Mouse (Mus musculus) heart, embryonic 14.5 days (tissue): ENCODE results near the gene Grk5. TPM values are rescaled to one million over a fixed set of nuclear protein-coding genes. Genes with fewer than 3 reads are reported as not detected.
A peak's percentile ranks its signal among the peaks of the same experiment; 100 is the strongest.

Experiments
- ATAC-seq: fragments of 200-750 bp; cut with Nextera tagmentation; 2 replicates; pipeline ENCODE4 v1.8.0; 2017; ENCODE audit warnings: low read depth, moderate TSS enrichment; ENCODE audit not compliant: insufficient number of reproducible peaks, insufficient read depth, low FRiP score
- H3K27ac ChIP-seq, 2 experiments: fragments of 200-500 bp in 1 of 2; fragments of 300-500 bp in 1 of 2; sonication (generic) in 1 of 2; replicated peaks in 1 of 2; 2 replicates each; pipeline ENCODE4 v1.5.1; 2012 to 2014; ENCODE audit warnings: low read depth in 2 of 2, low read length in 2 of 2, control low read depth in 1 of 2, mild to moderate bottlenecking in 1 of 2, mixed read lengths in 1 of 2; ENCODE audit not compliant: control insufficient read depth in 1 of 2, insufficient read depth in 1 of 2
- H3K27me3 ChIP-seq: fragments of 300-500 bp; sonication (generic); 2 replicates; pipeline ENCODE4 v1.6.1; 2014; ENCODE audit warnings: mild to moderate bottlenecking, low read length, control low read depth; ENCODE audit not compliant: control insufficient read depth, insufficient read depth
- H3K36me3 ChIP-seq: fragments of 300-500 bp; sonication (generic); 2 replicates; pipeline ENCODE4 v1.6.1; 2014; ENCODE audit warnings: mild to moderate bottlenecking, control low read depth, low read length, mixed read lengths; ENCODE audit not compliant: control insufficient read depth, insufficient read depth
- H3K4me1 ChIP-seq, 2 experiments: fragments of 200-500 bp in 1 of 2; fragments of 300-500 bp in 1 of 2; sonication (generic) in 1 of 2; 2 replicates each; pipeline ENCODE4 v1.6.1; 2012 to 2014; ENCODE audit warnings: low read length in 2 of 2, control low read depth in 1 of 2, mixed read lengths in 1 of 2; ENCODE audit not compliant: control insufficient read depth in 2 of 2, insufficient read depth in 2 of 2
- H3K4me2 ChIP-seq: fragments of 300-500 bp; sonication (generic); 2 replicates; pipeline ENCODE4 v1.6.1; 2014; ENCODE audit warnings: mild to moderate bottlenecking, low read length
- H3K4me3 ChIP-seq, 2 experiments: fragments of 200-500 bp in 1 of 2; fragments of 300-500 bp in 1 of 2; sonication (generic) in 1 of 2; 2 replicates each; pipeline ENCODE4 v1.5.1; 2012 to 2014; ENCODE audit warnings: low read length in 2 of 2, mild to moderate bottlenecking in 2 of 2, control low read depth in 1 of 2, low read depth in 1 of 2, moderate library complexity in 1 of 2; ENCODE audit not compliant: control insufficient read depth in 1 of 2, insufficient read depth in 1 of 2
- H3K9ac ChIP-seq: fragments of 300-500 bp; sonication (generic); 2 replicates; pipeline ENCODE4 v1.6.1; 2014; ENCODE audit warnings: mild to moderate bottlenecking, low read length
- H3K9me3 ChIP-seq: fragments of 300-500 bp; sonication (generic); 2 replicates; pipeline ENCODE4 v1.6.1; 2016; ENCODE audit warnings: low read length, control low read depth; ENCODE audit not compliant: control insufficient read depth
- WGBS: fragments of 180-500 bp; shearing (Covaris S2); extraction: QIAGEN DNeasy Blood & Tissue Kit; methylation state at CpG from one replicate; pipeline ENCODE4 v1.1.7; 2014; 5-methylcytosine and 5-hydroxymethylcytosine counted together
- polyA plus RNA-seq: library from polyadenylated mRNA; unstranded; fragments of >200 nt; fragmentation: Nextera tagmentation; extraction: Ambion mirVana; gene quantifications from 2 replicates; pipeline ENCODE4 v1.2.1, GENCODE M21; 2014

The Grk5 gene
- polyA plus RNA-seq, 1 experiment from 2014 or later = 4.5 TPM

GRCm38 (mm10) chr19:60979581-60979980 lies 90.0 kb downstream of the Grk5 start:
- WGBS = 85% methylated on average over 1 of the region's 1 CpGs
- no peaks in the 10 kb centered on the region for H3K4me1 ChIP-seq
- H3K27ac ChIP-seq = no peak overlapping the region
- no peak overlapping the region for H3K4me2 ChIP-seq
- H3K9ac ChIP-seq = no peak overlapping the region
- no peaks in the 10 kb centered on the region for H3K27me3 ChIP-seq
- no peaks in the 10 kb centered on the region for H3K9me3 ChIP-seq
- H3K36me3 ChIP-seq = no peaks in the 10 kb centered on the region
- H3K4me3 ChIP-seq = no peak overlapping the region
- no peak for ATAC-seq

- 79% methylated on average over 5 of the region's 5 CpGs for WGBS
- Histone ChIP-seq H3K9me3 (no peaks in the 10 kb centered on the region), H3K27me3 (no peaks in the 10 kb centered on the region), H3K27ac (no peak overlapping the region), H3K36me3 (no peaks in the 10 kb centered on the region), H3K4me2 (no peak overlapping the region), H3K4me1 (no peaks in the 10 kb centered on the region), H3K4me3 (no peak overlapping the region), H3K9ac (no peak overlapping the region)
- no peak for ATAC-seq
Measured at GRCm38 (mm10) chr19:60981391-60981790, 91.8 kb downstream of the Grk5 start.

GRCm38 (mm10) chr19:60981894-60982293 lies 92.3 kb downstream of the Grk5 start:
- H3K4me2 ChIP-seq = no peak overlapping the region
- H3K36me3 ChIP-seq = no peaks in the 10 kb centered on the region
- H3K4me1 ChIP-seq = no peaks in the 10 kb centered on the region
- no peak overlapping the region for H3K27ac ChIP-seq
- H3K9ac ChIP-seq = no peak overlapping the region
- H3K27me3 ChIP-seq = no peaks in the 10 kb centered on the region
- WGBS = 78% methylated on average over 2 of the region's 2 CpGs
- no peaks in the 10 kb centered on the region for H3K9me3 ChIP-seq
- ATAC-seq = no peak
- H3K4me3 ChIP-seq = no peak overlapping the region

- H3K4me2 ChIP-seq = no peak overlapping the region
- no peak for ATAC-seq
- no peaks in the 10 kb centered on the region for H3K27me3 ChIP-seq
- H3K9me3 ChIP-seq = no peaks in the 10 kb centered on the region
- no peak overlapping the region for H3K9ac ChIP-seq
- H3K4me3 ChIP-seq = no peak overlapping the region
- 85% methylated on average over 5 of the region's 5 CpGs for WGBS
- peaks cover 2 to 11% of the 10 kb centered on the region in 2 experiments; a peak in 2 of 4 replicates for H3K4me1 ChIP-seq
- peaks cover 23% of the 10 kb centered on the region for H3K36me3 ChIP-seq
- no peak overlapping the region for H3K27ac ChIP-seq
Measured at GRCm38 (mm10) chr19:60989766-60990165, 100.2 kb downstream of the Grk5 start.

GRCm38 (mm10) chr19:60994214-60994613 lies 104.7 kb downstream of the Grk5 start:
- Histone ChIP-seq H3K36me3 (peaks cover 11% of the 10 kb centered on the region), H3K27me3 (no peaks in the 10 kb centered on the region), H3K9ac (no peak overlapping the region), H3K4me3 (no peak overlapping the region), H3K27ac (peak overlapping the region; percentile 39 to 51), H3K4me1 (peaks cover 7 to 26% of the 10 kb centered on the region in 2 experiments), H3K9me3 (no peaks in the 10 kb centered on the region), H3K4me2 (no peak overlapping the region)
- WGBS = 27% methylated on average over 3 of the region's 3 CpGs
- no peak for ATAC-seq

GRCm38 (mm10) chr19:60994845-60995244 lies 105.3 kb downstream of the Grk5 start:
- 42% methylated on average over 2 of the region's 2 CpGs for WGBS
- H3K4me2 ChIP-seq = no peak overlapping the region
- H3K36me3 ChIP-seq = peaks cover 5% of the 10 kb centered on the region; the same call in 1 of the 2 replicates
- H3K4me1 ChIP-seq = peaks cover 9 to 32% of the 10 kb centered on the region in 2 experiments
- no peaks in the 10 kb centered on the region for H3K27me3 ChIP-seq
- peak overlapping the region in 1 of 2 experiments; percentile 51; a peak in 1 of 4 replicates for H3K27ac ChIP-seq
- no peak for ATAC-seq
- no peak overlapping the region for H3K4me3 ChIP-seq
- H3K9ac ChIP-seq = no peak overlapping the region
- H3K9me3 ChIP-seq = no peaks in the 10 kb centered on the region

- no peaks in the 10 kb centered on the region for H3K36me3 ChIP-seq
- no peak for ATAC-seq
- 69% methylated on average over 4 of the region's 4 CpGs for WGBS
Measured at GRCm38 (mm10) chr19:60997784-60998183, 108.2 kb downstream of the Grk5 start.

GRCm38 (mm10) chr19:60999652-61000051 lies 110.1 kb downstream of the Grk5 start:
- Histone ChIP-seq H3K4me1 (peaks cover 7 to 26% of the 10 kb centered on the region in 2 experiments), H3K9ac (no peak overlapping the region), H3K27me3 (no peaks in the 10 kb centered on the region), H3K4me2 (no peak overlapping the region), H3K27ac (peak overlapping the region in 1 of 2 experiments; percentile 35; a peak in 2 of 4 replicates), H3K36me3 (no peaks in the 10 kb centered on the region), H3K9me3 (no peaks in the 10 kb centered on the region), H3K4me3 (no peak overlapping the region)
- WGBS = 20% methylated on average over 2 of the region's 2 CpGs
- ATAC-seq = no peak

More at GRCm38 (mm10) chr19:60997784-60998183, 108.2 kb downstream of the Grk5 start:
- Histone ChIP-seq H3K4me1 (peaks cover 10 to 36% of the 10 kb centered on the region in 2 experiments), H3K4me3 (no peak overlapping the region), H3K9me3 (no peaks in the 10 kb centered on the region), H3K4me2 (no peak overlapping the region), H3K9ac (no peak overlapping the region), H3K27me3 (no peaks in the 10 kb centered on the region), H3K27ac (peak overlapping the region; percentile 31 to 37; a peak in 3 of 4 replicates)
